Mouse (Mus musculus) lung, postnatal 4 days (tissue): ENCODE measurements at regions not wholly inside any gene's neighbourhood (a gene's known extent, or its start where the extent isn't known, plus 50 kb on each side); places are given as distances from the start of the nearest gene placed in this dataset.

Source experiments
- DNase-seq, 2 experiments: peaks; one replicate each; pipeline ENCODE4 v3.0.0; 2021

DNA sequence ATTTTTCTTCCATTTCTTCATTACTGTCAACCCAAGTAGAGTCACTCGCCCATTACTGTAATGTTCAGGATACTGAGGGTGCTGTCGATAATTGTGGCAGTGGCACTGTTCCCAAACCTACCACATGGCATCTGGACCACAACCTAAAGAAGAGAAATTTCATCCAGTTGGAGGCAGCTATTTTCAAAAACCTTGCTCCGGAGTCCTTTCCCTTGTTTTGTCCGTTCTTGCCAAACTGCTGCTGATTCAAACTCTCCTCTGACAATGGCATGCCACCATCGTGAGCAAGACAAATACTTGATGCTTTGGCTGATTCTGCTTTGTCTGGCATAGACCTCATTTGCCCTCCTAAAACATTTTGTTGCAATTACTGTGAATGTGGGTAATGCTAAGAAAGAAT lies 176.9 kb upstream of the Spaca1 start:
- no peak for DNase-seq

DNA sequence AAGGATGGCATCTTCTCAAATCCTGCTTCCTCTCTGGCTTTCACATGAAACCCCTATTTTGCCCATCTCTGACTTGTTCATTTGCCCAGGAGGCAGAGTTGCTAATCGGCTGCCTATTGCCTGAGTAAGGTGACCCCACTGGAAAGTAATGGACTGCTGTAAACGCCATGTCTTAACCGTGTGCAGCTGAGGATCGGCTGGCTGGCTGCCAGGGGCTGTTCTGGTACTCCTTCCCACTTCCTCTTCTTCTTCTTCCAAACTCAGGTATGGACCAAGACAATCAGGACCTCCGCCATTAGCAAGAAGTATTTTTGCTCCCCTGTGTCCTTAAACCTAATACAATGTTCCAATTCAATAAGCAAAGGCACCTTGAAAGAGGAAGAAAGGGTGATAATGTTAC lies 177.6 kb upstream of the Spaca1 start:
- no peak for DNase-seq

DNA sequence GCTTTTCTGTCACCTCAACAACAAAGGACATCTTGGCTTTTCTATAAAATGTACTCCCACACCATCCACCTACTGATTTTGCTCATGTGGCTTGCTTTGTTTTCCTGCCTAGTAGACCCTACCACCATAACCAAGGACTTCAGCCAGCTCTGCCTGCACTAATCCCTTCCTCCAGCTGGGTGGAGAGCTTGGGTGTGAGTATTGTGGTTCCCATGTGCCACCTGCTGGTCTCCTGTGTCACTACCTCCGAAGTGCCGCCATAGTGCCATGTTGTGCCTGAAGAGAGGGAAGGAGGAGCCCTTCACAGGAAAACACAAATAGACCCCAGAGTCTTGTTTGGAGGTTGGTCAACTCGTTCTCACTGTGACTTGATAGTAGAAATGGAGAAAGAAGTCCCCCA lies 181.3 kb upstream of the Spaca1 start:
- peak; percentile 54 to 62 for DNase-seq

DNA sequence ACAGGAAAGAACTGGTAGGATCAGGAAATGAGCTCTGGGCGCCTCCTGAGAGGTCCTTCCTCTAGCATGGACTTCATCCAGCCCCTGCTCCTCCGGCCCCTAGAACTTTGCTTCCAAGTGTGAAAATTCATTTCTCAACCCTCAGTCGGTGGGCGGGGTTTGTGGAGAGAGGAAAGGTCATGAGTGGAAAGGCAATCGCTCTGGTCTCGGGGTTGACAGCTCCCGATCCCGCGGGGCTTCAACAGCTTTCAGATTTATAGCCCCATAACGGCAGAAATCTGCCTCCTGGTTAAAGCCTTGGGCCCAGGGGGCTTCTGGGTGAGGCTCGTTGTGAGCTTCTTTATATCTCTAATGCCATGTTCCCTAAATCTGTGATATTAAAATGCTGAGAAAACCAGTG lies 184.2 kb upstream of the Spaca1 start:
- DNase-seq, result no peak

DNA sequence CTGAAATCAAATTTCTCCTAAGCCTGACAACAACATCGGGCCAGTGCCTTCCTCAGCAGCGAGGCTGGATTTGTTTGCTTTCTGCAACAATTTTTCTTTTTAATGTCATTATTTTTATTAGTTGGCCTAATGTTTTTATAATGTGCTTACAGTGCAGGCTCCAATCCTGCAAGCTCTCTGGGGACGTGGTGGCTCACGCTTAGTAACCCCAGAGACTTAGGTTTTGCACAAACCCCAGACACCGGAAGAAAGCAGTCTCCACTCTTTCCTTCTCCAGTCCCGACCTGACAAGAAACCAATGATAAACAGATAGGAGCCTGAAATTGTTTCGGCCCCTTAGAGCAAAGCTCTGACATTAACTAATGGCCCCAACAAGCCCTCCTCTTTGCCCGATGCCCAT lies 184.7 kb upstream of the Spaca1 start:
- no peak for DNase-seq

DNA sequence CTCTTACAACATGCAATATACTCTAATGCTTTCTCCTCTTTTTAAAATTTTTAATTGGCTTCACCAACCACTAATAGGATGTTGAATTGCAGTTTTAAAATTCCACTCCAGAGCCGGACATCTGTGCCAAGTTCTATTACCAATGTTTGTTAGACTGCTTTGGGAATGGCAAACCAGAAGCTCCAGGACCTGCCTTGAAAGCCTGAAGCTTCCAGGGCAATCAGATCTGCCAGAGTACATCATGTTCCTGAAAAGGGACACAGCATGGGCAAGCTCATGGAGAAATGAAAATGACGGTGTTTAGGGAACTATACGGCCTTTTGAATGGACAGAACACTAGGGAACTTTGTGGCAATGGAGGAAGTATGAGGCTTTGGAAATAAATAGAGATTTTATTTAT lies 187.8 kb upstream of the Spaca1 start:
- no peak for DNase-seq

DNA sequence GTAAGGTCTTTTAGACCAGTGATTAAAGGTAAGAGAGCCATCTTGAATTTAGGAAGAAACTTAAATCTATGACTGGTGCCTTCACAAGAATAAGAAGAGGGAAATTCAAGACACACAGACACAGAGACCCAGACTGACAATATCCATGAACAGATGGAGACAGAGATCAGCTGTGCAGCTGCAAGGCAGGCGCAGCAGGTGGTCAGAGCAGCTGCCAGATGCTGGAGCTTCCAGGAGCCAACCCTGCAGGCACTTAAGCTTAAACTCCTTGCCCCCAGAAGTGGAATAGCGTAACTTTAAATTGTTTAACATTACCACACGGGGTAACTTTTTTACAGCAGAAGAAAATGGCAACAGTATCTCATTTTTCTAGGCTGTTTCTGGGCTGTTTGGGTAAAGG lies 189.6 kb upstream of the Spaca1 start:
- no peak for DNase-seq

DNA sequence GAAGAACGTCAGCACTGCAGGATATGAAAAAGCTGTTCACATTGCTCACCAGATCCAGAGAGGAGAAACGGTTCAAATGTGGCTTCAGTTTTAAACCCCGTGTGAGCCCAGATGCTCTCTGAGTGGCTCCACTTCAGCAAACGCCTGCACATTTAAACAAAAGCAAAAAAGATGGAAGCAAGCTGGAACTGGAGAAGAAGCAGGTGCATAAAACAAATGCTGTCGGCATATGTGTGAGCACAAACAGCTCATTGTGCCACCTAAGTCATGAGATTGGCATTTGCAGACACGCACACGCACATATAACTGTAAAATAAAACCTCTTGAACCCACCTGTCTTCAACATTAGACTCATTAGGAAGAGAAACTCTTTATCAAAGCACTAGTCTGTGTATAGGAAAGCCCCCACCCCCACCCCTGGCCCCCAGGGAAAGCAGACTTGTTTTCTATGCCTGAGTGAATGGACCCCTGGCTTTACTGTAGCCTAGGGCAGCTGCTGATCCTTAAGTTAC lies 191.1 kb upstream of the Spaca1 start:
- DNase-seq, result no peak

DNA sequence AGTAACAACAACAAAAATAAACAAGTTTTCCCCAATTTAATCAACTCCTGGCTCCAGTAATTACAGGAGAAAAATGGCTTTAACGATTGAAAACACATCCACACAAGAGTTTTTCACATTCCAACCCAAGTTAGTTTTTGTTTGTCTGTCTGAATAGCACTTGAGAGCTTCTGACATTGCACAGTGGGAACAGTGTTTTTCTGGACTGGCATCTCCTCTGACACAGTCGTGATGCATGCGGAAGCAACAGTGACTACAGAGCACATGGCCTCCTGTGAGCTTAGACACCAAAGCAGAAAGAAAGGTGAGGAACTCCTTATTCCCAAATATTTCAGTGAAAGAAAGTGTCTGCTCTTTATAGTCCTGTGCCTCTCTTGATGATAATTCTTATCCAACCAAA lies 191.7 kb upstream of the Spaca1 start:
- DNase-seq, result no peak

DNA sequence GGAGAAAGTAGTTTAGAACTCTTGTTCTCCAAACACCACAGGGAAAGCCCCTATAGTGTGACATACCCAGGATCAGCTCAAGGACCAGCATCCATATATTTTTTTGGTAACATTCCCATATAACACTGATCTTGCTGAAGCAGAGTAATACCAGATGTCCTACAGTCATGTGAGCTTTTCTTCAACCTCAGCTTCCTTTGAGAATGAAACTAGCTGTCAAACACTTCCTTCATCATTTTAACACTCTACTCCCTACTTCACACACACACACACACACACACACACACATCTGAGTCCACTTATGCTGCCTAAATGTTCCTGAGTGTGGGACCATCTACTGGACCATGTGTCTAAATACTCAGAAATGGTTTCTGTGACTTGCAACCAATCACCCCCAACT lies 209.5 kb upstream of the Spaca1 start:
- no peak for DNase-seq

DNA sequence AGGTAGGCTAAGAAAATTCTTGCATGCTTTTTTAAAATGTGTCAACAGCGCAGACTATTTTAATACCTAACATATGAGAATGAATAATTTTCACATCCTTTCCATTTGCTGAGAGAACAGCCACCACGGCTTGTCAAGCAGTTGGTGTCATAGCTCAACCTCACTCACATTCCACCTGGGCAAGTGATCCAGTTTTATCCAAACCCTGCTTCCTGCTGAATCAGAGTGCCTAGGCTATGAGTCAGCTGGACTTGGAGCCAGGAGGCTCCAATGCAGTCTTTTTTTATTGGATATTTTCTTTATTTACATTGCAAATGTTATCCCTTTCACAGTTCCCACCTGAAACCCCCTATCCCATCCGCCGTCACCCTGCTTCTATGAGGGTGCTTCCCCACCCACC lies 210.5 kb upstream of the Spaca1 start:
- DNase-seq, result no peak

DNA sequence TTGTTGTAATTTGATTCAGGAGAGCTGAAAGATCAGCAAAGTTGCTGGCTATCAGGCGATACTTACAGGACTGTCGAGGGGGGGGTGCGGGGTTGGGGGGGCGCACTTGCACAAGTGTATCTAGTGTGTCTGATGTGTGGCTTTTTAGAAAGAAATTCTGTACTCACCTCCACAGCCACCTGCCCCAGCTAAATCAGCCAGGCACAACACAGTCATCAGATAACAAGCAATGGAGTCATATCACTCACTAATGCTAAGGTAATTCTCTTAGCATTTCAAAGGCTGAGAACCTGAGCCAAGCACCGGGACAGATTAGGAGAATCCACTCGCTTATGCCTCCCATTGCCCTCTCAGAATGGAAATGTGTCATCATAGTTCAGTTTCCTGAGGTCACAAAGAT lies 211.8 kb upstream of the Spaca1 start:
- no peak for DNase-seq

DNA sequence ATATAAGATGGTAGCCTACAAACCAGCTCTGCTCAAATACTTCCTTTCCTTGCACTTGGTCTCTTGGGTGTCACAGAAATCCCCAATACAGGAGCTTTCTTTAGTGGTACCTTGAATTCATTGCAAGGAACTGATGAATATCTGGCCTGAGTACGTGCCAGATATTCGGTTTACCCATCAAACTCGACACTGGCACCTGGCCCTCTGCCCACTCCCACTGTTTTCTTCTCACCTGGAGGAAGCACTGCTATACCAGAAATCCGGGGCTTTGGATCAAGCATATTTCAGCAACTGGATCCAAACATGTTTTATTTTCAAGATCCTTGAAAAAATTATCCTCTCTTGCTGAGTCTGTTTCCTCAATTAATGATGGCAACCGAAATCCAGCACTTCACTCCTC lies 214.4 kb upstream of the Spaca1 start:
- DNase-seq, result no peak

DNA sequence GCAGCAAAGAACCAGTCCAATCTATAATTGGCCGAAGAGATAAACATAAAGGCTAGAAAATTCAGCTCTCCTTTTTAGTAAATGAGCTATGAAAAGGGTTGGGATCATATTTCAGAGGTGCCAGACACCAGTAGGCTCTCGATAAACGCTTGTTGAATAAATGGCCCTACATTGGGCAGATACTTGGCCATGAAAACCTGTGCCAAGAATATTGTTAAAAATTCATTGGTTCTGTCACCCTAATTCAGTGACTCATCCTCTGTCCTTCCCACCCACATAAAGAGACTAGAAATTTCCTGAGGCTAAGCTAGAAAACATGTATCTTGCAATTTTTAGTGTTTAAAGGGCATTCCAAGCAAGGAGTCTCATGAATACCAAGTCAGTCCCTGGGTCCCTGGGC lies 224.3 kb upstream of the Spaca1 start:
- no peak for DNase-seq

DNA sequence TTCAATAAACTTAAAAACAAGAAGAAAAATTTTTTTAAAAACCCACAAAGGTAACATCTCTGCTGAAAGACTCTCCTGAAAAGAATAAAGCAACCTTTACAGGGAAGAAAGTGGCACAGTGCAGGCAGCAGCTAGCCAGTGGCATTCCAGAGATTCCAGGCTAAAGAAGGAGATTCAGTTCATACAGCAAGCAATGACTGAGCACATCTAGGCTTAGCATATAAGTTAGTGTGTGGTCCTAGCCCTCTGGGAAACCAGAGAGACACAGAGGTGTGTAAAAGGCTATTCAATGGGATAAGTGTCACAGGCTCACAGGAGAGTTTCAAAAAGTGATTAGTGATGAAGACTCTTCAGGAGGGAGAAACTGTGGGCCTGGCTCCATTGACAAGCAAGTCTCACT lies 225.4 kb upstream of the Spaca1 start:
- DNase-seq, result no peak

DNA sequence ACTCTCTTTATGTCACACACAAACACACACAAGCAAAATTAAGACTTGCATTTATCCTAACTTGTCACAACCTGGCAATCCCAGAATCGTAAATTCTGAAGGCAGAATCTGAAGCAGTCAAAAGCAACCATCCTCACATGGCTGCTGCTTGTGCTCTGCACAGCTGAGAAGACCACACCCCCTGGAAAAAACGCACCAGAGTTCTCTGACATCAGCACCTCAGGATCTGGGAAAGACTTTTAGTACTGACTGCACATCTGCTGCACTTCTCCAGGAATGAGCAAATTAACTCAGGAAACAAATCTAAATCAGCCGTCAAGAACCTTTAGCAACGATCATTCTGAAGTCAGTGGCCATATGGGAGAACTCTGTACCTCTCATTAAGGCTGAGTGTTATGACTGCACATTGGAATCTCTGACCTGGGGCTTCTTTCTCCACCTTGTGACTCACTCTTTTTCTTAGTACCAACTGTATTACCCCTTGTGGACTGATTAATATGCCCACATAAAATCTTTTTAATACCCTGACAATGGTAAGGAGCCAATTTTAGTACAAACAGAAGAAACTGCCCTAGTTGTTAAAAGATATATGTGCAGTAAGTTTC lies 248.1 kb upstream of the Akirin2 start:
- DNase-seq, result no peak

DNA sequence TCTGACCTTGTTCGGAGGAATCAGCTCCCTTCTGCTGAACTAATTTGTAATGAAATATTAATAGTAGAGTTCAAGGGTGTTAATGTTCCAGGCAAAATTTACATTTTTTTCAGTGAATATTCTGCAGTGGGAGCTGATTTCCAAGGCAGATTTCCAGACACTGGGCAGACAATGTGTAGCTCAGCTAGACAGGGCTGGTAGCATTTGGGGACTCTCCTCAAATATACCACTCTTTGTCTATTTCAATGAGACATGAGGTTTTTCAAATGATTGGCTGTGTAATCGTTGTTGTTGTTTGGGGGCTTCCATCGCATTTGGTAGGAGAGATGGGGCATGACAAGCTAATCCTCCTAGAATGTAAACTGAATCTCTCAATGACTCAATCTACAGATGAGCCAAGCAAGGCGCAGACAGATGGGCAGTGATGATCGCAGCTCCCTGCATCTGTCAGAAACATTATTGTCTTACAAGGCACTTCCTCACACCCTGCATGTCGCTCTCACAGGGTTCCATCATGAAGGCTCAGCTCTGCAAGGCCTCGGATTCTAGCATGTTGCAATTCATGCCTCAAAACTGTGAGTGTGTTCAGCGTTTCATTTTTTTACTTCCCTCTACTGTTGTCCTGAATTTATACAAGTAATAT lies 241.7 kb upstream of the Akirin2 start:
- no peak for DNase-seq

DNA sequence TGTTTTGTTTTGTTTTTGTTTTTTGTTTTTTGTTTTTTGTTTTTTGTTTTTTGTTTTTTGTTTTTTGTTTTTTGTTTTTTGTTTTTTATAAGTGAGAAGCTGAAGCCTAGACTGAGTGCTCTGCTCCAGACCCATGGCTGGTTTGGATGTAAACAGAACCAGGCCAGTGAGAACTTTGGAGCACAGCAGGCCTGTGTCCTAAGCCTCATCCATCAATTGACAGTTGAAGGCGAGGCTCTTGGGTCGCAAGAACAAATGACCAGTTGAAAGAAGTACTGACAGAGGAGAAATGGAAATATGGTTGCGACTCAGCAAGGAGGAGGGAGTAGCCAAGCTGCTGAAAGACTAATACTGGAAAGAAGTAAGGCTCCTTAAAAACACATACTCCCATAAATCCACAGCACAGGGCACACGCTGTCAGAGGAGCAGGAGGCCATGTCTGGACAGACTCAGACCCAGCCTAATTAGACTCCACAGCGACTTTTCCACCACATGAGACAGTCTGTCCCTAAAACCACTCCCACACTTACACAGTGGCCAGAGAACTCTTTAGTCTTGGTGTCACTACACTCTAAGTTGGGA lies 240.6 kb upstream of the Akirin2 start:
- peak in 1 of 2 experiments; percentile 25 for DNase-seq

DNA sequence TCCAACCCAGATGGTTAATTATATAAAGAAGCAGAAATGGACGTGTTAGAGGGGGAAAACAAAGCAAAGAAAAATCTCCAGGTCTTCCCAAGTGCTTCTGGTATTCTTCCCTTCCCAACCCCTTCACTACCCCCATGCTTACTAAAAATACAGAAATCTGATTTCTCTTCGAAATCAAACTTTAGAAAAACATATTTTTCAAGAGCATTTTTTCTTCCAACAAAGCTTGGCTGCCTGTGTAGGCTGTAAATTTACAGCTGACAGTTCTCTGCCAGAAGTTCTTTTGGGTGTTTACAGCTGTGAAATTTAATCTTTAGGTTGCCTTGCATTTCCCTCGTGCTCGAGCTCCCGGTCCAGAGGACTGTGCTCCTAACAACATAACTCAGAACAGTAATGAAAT lies 234.9 kb upstream of the Akirin2 start:
- DNase-seq, result no peak

DNA sequence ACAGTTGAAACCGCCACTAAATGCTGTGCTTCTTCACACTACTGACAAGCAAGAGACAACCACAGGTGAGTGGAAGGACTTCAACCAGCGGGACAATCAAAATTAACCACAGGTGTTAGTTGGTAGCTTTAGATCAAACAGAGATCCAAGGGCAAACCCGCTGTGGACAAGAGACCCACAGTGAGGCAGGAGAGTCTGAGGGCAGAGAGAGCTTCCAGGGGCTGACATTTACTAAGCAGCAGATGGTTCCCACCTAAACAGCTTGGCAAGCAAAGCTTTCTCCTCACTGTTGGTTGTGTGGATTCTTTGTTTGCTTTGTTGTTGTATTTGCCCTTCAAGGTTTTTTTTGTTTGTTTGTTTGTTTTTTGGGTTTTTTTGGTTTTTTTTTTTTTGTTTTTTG lies 227.9 kb upstream of the Akirin2 start:
- no peak for DNase-seq

DNA sequence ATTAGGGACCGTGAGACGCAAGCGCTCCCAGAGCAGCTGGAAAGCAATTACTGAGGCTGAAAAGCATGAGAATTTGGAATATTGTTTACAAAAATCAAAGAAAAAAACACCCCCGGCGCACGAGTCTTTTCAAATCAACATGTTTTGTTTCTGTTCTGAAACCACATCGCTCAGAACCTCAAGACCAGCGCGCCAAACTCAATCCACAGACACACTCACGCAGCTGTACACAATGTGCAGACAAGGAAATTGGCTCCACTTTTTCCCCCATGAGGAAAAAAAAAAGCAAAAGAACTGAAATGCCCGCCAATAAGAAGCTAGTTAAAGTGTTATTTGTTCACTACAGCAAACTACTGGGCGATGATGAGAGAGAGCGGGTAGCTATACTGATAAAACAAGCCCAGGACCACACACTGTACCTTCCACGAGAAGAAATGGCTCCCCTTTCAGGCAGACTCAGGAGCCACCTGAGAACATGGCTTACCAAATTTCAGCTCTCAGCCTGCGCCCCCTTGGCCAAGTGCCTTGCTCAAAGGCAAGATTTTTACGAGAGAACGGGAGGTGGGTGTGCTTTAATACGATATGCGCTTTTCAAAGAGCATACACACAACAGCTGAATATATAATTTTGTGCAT lies 222.5 kb upstream of the Akirin2 start:
- DNase-seq, result no peak

DNA sequence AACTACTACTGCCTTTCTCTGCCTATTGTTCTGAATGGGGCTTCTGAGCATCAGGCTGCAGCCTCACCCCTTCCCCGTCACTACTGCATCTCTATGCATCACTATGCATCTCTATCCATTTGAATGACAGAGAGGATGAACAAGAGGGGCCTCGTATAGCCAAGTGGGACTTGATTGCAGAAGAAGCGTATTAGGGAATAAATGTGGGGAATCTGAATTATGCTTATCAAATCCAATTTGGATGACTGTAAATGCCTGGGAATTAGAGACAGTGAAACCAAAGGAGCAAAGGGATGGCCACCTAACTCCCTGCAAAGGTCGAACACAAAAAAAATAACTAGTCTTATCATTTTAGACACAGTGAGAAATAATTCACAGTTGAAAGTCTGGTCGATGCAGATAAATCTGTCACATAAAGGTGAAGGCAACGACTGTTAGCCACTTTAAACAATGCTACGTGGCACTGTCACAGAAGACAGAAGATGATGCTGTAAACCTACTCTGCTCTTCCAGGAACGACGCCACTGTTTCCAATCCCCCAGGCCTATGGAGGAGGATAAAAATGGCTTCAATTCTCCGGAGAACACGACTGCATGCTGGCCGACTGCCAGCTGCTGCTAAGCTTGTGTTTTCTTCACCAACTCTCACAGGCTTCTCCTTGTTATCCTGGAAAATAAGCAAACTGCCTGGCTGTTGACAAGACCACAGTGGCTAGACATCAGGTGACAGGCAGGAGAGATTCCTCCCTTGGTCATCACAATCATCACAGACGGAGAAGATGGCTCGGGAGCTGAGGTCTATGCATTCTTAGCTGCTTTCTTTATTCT lies 213.6 kb upstream of the Akirin2 start:
- peak in 1 of 2 experiments; percentile 29 for DNase-seq

DNA sequence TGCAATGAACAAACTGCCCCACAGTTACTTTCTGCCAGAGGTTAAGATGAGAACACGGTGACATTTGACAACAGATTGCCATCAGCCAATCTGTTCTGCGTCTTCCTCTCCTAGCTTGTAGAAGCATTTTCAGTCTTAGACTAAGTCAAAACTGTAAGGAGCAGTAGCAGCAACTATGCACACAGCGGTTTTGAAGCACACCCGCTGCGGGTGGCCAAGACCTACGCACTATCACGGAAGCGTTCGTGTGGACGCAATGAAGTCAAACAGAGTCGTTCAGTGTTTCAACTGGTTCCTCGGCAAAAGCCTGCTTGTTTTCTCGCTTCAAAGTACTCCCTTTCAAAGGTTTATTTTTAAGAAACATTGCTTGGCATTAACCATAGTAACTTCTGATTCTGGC lies 212.9 kb upstream of the Akirin2 start:
- no peak for DNase-seq
